Mouse (Mus musculus): Measurements from ENCODE around the gene Ttn. TPM values are rescaled to one million over a fixed set of nuclear protein-coding genes. Genes with fewer than 3 reads are reported as not detected.

The Ttn gene
- polyA plus RNA-seq, 1 experiment from 2014 or later: 0.40 TPM

DNA sequence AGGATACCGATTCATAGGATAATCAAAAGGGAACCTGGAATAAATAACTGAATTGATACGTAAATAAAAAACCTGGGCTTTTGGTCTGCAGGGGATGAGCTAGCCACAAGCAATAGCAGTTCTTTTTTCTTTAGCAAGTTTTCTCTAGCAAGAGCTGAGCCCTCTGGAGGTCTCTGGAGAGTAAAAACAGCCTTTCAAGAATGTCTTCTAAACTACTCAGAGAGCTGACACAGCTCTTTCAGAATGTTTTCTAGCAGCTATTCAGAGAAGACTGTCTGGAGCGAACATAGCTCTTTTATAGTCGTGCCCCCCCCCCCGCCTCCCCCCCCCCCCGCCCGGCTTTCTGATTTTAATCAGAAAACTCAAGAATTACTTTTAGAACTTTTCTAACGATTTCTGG lies 322.9 kb downstream of the Ttn start:
- Histone ChIP-seq H3K4me3 (no peak overlapping the region), H3K4me1 (no peaks in the 10 kb centered on the region), H3K4me2 (no peak overlapping the region), H3K27me3 (replicated peaks) (no peaks in the 10 kb centered on the region), H3K9ac (no peak overlapping the region), H3K9me3 (no peaks in the 10 kb centered on the region), H3K36me3 (replicated peaks) (no peaks in the 10 kb centered on the region), H3K27ac (no peak overlapping the region)
- WGBS: 60% methylated on average over 5 of the region's 8 CpGs
- no peak for ATAC-seq (replicated peaks)

DNA sequence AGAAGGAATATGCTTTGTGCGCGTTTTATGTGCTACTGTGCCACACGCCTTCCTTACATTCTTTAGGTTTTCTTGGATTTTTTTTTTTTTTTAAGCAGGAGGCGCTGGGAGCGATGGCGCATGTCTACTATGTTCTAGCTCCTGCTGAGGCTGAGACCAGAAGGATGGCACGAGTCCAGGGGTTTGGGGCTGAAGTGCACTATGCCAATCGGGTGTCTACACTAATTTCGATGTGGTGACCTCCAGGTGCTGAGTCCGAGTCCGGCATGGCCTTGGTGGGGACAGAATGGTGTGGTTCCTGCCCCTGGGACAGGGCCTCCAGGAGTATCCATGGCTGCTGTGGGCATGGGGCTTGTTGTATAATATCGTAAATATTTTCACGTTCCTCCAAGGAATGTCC lies 323.8 kb downstream of the Ttn start:
- H3K36me3 ChIP-seq (replicated peaks): no peaks in the 10 kb centered on the region
- WGBS: 84% methylated on average over 13 of the region's 13 CpGs
- no peaks in the 10 kb centered on the region for H3K4me1 ChIP-seq
- H3K27me3 ChIP-seq (replicated peaks): no peaks in the 10 kb centered on the region
- no peak overlapping the region for H3K4me2 ChIP-seq
- no peak overlapping the region for H3K27ac ChIP-seq
- no peak for ATAC-seq (replicated peaks)
- H3K9ac ChIP-seq: no peak overlapping the region
- H3K4me3 ChIP-seq: no peak overlapping the region
- no peaks in the 10 kb centered on the region for H3K9me3 ChIP-seq

DNA sequence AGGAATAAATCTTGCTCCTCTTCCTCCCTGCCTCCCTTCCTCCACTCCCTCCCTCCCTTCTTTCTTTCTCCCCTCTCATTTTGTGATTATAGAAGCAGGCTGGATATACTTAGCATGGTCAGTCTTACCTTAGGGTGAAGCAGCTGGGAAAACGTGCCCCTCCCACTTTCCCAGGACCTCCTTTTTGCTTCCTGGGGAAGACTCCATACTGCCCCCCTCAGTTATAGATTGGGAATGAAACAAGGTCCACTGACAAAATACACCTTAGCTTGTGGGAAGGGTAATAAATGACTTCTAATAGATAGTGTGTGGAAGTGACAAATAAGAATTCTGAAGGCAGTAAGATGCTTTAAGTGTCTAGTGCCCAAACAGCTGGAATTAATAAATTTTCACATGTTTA lies 326.4 kb downstream of the Ttn start:
- no peak for ATAC-seq (replicated peaks)
- H3K36me3 ChIP-seq (replicated peaks): no peaks in the 10 kb centered on the region
- H3K4me1 ChIP-seq: no peaks in the 10 kb centered on the region
- H3K4me3 ChIP-seq: no peak overlapping the region
- no peaks in the 10 kb centered on the region for H3K9me3 ChIP-seq
- H3K27ac ChIP-seq: no peak overlapping the region
- no peaks in the 10 kb centered on the region for H3K27me3 ChIP-seq (replicated peaks)
- no peak overlapping the region for H3K9ac ChIP-seq
- no peak overlapping the region for H3K4me2 ChIP-seq
- 14% methylated on average over 1 of the region's 1 CpGs for WGBS

DNA sequence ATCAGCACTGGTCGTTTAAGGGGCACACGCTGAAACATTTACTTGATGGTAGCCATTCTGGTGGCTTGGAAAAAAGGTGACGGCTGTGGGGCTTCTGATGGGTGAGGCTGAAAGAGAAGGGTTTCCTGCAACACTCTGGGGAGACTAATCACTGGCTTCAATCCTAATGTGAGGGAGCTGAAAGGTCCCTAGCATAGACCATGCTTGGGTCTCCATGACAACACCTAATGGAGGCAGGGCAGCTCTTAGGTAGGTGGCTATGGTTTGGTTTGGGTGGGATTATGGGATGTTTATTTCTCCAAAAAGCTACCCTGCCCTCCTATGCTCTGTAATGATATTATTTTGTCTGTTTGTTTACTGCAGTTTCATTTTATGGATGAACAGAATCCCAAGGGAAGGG lies 326.9 kb downstream of the Ttn start:
- no peaks in the 10 kb centered on the region for H3K27me3 ChIP-seq (replicated peaks)
- no peak overlapping the region for H3K4me3 ChIP-seq
- no peaks in the 10 kb centered on the region for H3K9me3 ChIP-seq
- H3K9ac ChIP-seq: no peak overlapping the region
- no peaks in the 10 kb centered on the region for H3K4me1 ChIP-seq
- H3K4me2 ChIP-seq: no peak overlapping the region
- ATAC-seq (replicated peaks): 0 out of 2 replicates have a peak, but pooled peaks have one; percentile 46
- no peak overlapping the region for H3K27ac ChIP-seq
- no peaks in the 10 kb centered on the region for H3K36me3 ChIP-seq (replicated peaks)
- 79% methylated on average over 3 of the region's 3 CpGs for WGBS

DNA sequence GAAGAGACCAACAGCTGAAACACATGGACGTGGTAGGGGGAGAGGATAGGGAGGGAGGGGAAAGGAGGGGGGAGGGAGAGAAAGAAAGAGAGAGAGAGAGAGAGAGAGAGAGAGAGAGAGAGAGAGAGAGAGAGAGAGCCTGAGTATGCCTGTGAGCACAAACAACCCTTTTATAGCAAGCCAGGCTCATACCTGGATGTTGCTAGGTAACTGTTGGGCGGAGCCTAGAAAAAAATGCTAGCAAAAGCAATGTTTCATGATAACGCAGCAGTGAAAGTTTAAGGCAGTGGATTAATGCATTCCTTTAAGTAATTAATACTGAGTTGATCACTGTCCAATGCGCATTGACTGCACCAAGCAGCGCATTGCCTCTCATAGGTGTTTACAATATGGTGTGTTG lies 327.7 kb downstream of the Ttn start:
- no peak overlapping the region for H3K27ac ChIP-seq
- no peak for ATAC-seq (replicated peaks)
- WGBS: 76% methylated on average over 5 of the region's 5 CpGs

More for the DNA sequence above, 327.7 kb downstream of the Ttn start:
- no peak overlapping the region for H3K4me3 ChIP-seq
- no peaks in the 10 kb centered on the region for H3K9me3 ChIP-seq
- no peaks in the 10 kb centered on the region for H3K4me1 ChIP-seq
- no peak overlapping the region for H3K9ac ChIP-seq
- H3K36me3 ChIP-seq (replicated peaks): no peaks in the 10 kb centered on the region
- no peak overlapping the region for H3K4me2 ChIP-seq
- no peaks in the 10 kb centered on the region for H3K27me3 ChIP-seq (replicated peaks)

Other genes starting within 250 kb of the Ttn start
- gene Ccdc141, start 188.1 kb upstream of the Ttn start, polyA plus RNA-seq (2015; fragmentation: Nextera tagmentation; extraction: Ambion mirVana): 7.3 and 8.4 TPM in 2 replicates